Mouse (Mus musculus): Measurements from ENCODE around the gene Gm11549. TPM values are rescaled to one million over a fixed set of nuclear protein-coding genes. Genes with fewer than 3 reads are reported as not detected.

The Gm11549 gene
- polyA plus RNA-seq, 1 experiment from 2014 or later = not detected

DNA sequence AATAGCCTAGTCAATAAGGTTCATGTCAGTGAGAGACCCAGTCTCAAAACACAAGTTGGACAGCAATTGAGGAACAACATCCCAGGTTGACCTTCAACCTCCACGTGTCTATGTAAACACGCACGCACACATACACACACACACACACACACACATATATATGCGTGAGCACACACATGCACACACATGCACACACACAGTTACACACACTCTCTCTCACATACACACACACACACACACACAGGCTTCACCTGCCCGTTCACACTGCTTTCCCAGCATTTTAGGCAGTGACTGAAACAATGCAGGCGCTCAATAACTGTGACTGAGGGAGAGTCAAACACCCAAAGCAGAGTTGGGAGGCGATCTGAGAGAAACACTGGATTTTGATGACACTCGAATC is 16.3 kb downstream of the Gm11549 start:
- no peaks in the 10 kb centered on the region for H3K27me3 ChIP-seq (ENCODE audit: insufficient read depth, low read length)
- no peak for TF ChIP-seq CTCF (IDR thresholded peaks at IDR 0.05; ENCODE audit: low read depth)
- no peak for TF ChIP-seq EP300 (IDR thresholded peaks at IDR 0.05; ENCODE audit: low read depth)
- ATAC-seq (no peak), DNase-seq (no peak)
- 79% methylated on average over 8 of the region's 8 CpGs for WGBS (ENCODE audit: insufficient replicate concordance)
- H3K9me3 ChIP-seq (ENCODE audit: low read length) = no peaks in the 10 kb centered on the region
- H3K27ac ChIP-seq (ENCODE audit: low read depth) = no peak overlapping the region
- no peak overlapping the region for H3K9ac ChIP-seq (replicated peaks)
- no peaks in the 10 kb centered on the region for H3K36me3 ChIP-seq (replicated peaks; ENCODE audit: insufficient read depth, low read length)
- no peaks in the 10 kb centered on the region for H3K4me1 ChIP-seq (ENCODE audit: insufficient read depth)
- H3K4me3 ChIP-seq (ENCODE audit: low read depth, low read length) = no peak overlapping the region
- H3K4me2 ChIP-seq (ENCODE audit: low read depth, low read length) = no peak overlapping the region

DNA sequence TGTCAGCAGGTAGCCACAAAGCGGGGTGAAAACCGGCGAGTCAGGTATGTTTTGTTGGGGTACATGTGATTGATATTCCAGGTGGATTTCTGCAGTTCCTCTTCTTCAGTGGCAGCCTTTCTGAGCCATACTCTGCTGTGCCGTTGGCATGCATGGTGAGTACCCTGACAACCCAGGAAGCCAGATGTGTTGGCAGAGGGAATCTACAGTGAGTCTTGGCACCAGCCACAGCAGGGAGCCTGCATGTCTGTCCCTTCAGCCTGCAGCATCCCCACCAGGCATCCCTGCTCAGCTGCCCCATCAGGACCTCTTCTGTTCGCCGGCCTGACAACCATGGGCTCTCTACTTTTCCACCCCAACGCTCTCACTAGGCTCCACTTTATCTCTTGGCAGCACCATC is 20.1 kb downstream of the Gm11549 start:
- Histone ChIP-seq H3K4me1 (ENCODE audit: insufficient read depth) (no peaks in the 10 kb centered on the region), H3K4me3 (ENCODE audit: low read depth, low read length) (no peak overlapping the region), H3K27ac (ENCODE audit: low read depth) (no peak overlapping the region), H3K4me2 (ENCODE audit: low read depth, low read length) (no peak overlapping the region), H3K9me3 (ENCODE audit: low read length) (no peaks in the 10 kb centered on the region), H3K9ac (replicated peaks) (no peak overlapping the region), H3K36me3 (replicated peaks; ENCODE audit: insufficient read depth, low read length) (no peaks in the 10 kb centered on the region), H3K27me3 (ENCODE audit: insufficient read depth, low read length) (no peaks in the 10 kb centered on the region)
- WGBS (ENCODE audit: insufficient replicate concordance) = 60% methylated on average over 7 of the region's 7 CpGs
- DNase-seq = no peak
- no peak for ATAC-seq
- no peak for TF ChIP-seq CTCF (IDR thresholded peaks at IDR 0.05; ENCODE audit: low read depth)

DNA sequence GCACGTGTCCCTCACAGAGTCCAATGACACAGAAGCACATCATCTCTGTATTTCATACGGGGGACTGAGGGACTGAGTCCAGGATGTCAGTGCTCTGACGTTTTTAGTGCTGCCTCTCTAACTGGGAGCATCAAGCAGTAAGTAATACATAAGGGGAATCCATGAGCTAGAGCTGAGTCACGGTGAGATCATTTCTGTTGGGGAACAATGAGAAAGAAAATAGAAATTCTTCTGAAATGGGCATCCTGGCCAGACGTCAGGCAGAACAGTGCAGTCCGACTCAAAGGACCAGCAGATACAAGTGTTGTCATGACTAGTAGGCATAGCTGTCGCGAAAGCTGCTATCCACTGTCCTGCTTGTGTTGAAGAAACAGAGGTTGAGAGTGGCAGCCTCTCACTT is 20.6 kb downstream of the Gm11549 start:
- ATAC-seq = no peak
- Histone ChIP-seq H3K36me3 (replicated peaks; ENCODE audit: insufficient read depth, low read length) (no peaks in the 10 kb centered on the region), H3K27ac (ENCODE audit: low read depth) (no peak overlapping the region), H3K9me3 (ENCODE audit: low read length) (no peaks in the 10 kb centered on the region), H3K4me2 (ENCODE audit: low read depth, low read length) (no peak overlapping the region), H3K9ac (replicated peaks) (no peak overlapping the region), H3K4me3 (ENCODE audit: low read depth, low read length) (no peak overlapping the region), H3K4me1 (ENCODE audit: insufficient read depth) (no peaks in the 10 kb centered on the region), H3K27me3 (ENCODE audit: insufficient read depth, low read length) (no peaks in the 10 kb centered on the region)
- TF ChIP-seq EP300 (IDR thresholded peaks at IDR 0.05; ENCODE audit: low read depth) (no peak), CTCF (IDR thresholded peaks at IDR 0.05; ENCODE audit: low read depth) (no peak)
- 75% methylated on average over 8 of the region's 8 CpGs for WGBS (ENCODE audit: insufficient replicate concordance)
- DNase-seq = no peak

DNA sequence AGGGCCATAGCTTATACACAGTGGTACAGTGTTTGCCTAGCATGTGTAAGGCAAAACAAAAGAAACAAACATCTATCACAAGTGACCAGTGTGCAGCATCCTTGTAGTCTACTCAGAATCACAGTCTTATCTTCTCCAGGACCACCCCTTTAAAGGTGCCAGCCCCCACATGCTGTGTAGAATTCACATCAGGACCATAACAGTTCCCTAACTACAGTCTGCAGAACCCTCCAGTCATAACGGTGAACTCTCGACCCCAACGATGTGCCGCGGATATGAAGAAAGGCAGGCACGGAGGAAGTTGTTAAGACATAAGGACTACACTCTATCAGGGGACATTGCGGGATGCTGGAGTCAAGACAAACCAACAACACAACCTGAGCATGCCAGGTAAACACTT is 22.2 kb downstream of the Gm11549 start:
- Histone ChIP-seq H3K9me3 (ENCODE audit: low read length) (no peaks in the 10 kb centered on the region), H3K27ac (ENCODE audit: low read depth) (no peak overlapping the region), H3K27me3 (ENCODE audit: insufficient read depth, low read length) (no peaks in the 10 kb centered on the region), H3K36me3 (replicated peaks; ENCODE audit: insufficient read depth, low read length) (no peaks in the 10 kb centered on the region), H3K4me1 (ENCODE audit: insufficient read depth) (no peaks in the 10 kb centered on the region), H3K4me2 (ENCODE audit: low read depth, low read length) (no peak overlapping the region), H3K9ac (replicated peaks) (no peak overlapping the region), H3K4me3 (ENCODE audit: low read depth, low read length) (no peak overlapping the region)
- DNase-seq (no peak), ATAC-seq (no peak)
- 87% methylated on average over 7 of the region's 7 CpGs for WGBS (ENCODE audit: insufficient replicate concordance)
- no peak for TF ChIP-seq EP300 (IDR thresholded peaks at IDR 0.05; ENCODE audit: low read depth)
- TF ChIP-seq CTCF (IDR thresholded peaks at IDR 0.05; ENCODE audit: low read depth) = no peak

DNA sequence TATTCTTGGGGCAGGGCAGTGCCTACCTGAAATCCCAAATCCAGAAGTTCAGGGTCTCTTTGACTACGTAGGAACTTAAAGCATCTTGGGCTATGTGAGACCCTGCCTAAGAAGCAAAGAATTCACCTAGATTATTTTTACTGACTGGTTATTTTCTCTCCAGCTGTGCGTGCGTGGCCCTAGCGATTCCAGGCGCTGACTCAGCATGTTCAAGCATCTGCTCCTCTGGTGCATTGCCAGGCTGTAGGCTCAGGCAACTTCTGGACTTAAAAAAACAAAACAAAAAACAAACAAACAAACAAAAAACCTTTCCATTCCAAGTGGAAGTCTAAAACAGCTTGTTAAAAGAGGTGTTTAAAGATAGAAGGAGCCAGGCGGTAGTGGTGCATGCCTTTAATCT is 23.4 kb downstream of the Gm11549 start:
- no peak for ATAC-seq
- H3K27ac ChIP-seq (ENCODE audit: low read depth) = no peak overlapping the region
- H3K4me3 ChIP-seq (ENCODE audit: low read depth, low read length) = no peak overlapping the region
- H3K27me3 ChIP-seq (ENCODE audit: insufficient read depth, low read length) = no peaks in the 10 kb centered on the region
- no peaks in the 10 kb centered on the region for H3K36me3 ChIP-seq (replicated peaks; ENCODE audit: insufficient read depth, low read length)
- no peak overlapping the region for H3K9ac ChIP-seq (replicated peaks)
- H3K9me3 ChIP-seq (ENCODE audit: low read length) = no peaks in the 10 kb centered on the region
- TF ChIP-seq EP300 (IDR thresholded peaks at IDR 0.05; ENCODE audit: low read depth) (no peak), CTCF (IDR thresholded peaks at IDR 0.05; ENCODE audit: low read depth) (no peak)
- no peak for DNase-seq
- H3K4me2 ChIP-seq (ENCODE audit: low read depth, low read length) = no peak overlapping the region
- 81% methylated on average over 6 of the region's 6 CpGs for WGBS (ENCODE audit: insufficient replicate concordance)
- H3K4me1 ChIP-seq (ENCODE audit: insufficient read depth) = no peaks in the 10 kb centered on the region

DNA sequence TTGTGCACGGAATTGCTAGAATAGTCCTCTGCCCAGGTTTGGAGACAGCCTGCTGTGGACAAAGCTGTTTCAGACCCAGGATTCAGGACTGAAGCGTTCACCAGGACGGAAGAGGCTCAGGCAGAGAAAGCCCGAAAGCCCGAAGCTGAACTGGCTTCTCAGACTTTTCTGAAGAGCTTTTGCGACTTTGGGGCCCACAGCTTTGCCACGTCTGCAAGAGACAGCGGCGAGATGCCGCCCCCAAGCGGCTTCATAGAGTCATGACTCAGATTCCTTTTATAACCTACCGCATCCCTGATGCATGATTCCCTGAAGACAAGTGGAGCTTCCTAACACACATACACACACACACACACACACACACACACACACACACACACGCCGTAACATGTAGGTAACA is 24.9 kb downstream of the Gm11549 start:
- H3K4me3 ChIP-seq (ENCODE audit: low read depth, low read length) = no peak overlapping the region
- no peaks in the 10 kb centered on the region for H3K36me3 ChIP-seq (replicated peaks; ENCODE audit: insufficient read depth, low read length)
- H3K27me3 ChIP-seq (ENCODE audit: insufficient read depth, low read length) = no peaks in the 10 kb centered on the region
- DNase-seq (peak; percentile 72), ATAC-seq (no peak)
- no peak overlapping the region for H3K27ac ChIP-seq (ENCODE audit: low read depth)
- WGBS (ENCODE audit: insufficient replicate concordance) = 17% methylated on average over 14 of the region's 14 CpGs
- H3K9me3 ChIP-seq (ENCODE audit: low read length) = no peaks in the 10 kb centered on the region
- no peak overlapping the region for H3K9ac ChIP-seq (replicated peaks)
- H3K4me1 ChIP-seq (ENCODE audit: insufficient read depth) = no peaks in the 10 kb centered on the region
- no peak overlapping the region for H3K4me2 ChIP-seq (ENCODE audit: low read depth, low read length)
- peak; percentile 75 for TF ChIP-seq CTCF (IDR thresholded peaks at IDR 0.05; ENCODE audit: low read depth)
- no peak for TF ChIP-seq EP300 (IDR thresholded peaks at IDR 0.05; ENCODE audit: low read depth)

DNA sequence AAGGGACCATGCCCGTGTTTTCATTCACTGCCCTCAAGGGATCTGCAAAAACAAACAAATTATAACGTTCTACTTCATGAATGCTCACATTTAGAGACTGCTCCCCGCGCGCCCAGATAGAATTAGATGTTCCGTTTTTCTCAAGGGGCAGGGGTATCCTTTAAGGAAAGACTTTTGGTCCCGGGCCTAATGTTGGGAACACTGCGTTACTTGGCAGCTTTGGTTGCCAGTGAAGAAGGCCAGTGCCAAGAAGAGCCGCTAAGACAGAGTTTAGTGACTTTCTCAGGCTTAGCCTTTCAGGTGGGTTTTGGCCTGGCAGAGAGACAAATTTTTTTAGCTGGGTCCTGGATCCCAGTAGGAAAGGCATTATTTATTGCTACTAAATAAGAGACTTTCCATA is 25.3 kb downstream of the Gm11549 start:
- Histone ChIP-seq H3K27ac (ENCODE audit: low read depth) (no peak overlapping the region), H3K4me3 (ENCODE audit: low read depth, low read length) (no peak overlapping the region), H3K9ac (replicated peaks) (no peak overlapping the region), H3K4me2 (ENCODE audit: low read depth, low read length) (no peak overlapping the region), H3K27me3 (ENCODE audit: insufficient read depth, low read length) (no peaks in the 10 kb centered on the region), H3K36me3 (replicated peaks; ENCODE audit: insufficient read depth, low read length) (no peaks in the 10 kb centered on the region), H3K4me1 (ENCODE audit: insufficient read depth) (no peaks in the 10 kb centered on the region), H3K9me3 (ENCODE audit: low read length) (no peaks in the 10 kb centered on the region)
- ATAC-seq (no peak), DNase-seq (no peak)
- TF ChIP-seq CTCF (IDR thresholded peaks at IDR 0.05; ENCODE audit: low read depth) (no peak), EP300 (IDR thresholded peaks at IDR 0.05; ENCODE audit: low read depth) (no peak)
- WGBS (ENCODE audit: insufficient replicate concordance) = 82% methylated on average over 9 of the region's 9 CpGs
